Mouse (Mus musculus) cortical plate, adult 2 months (tissue): ENCODE measurements at regions not wholly inside any gene's neighbourhood (a gene's known extent, or its start where the extent isn't known, plus 50 kb on each side); places are given as distances from the start of the nearest gene placed in this dataset.

Experiments
- H3K27ac ChIP-seq: fragments of 200-500 bp; 2 replicates; pipeline ENCODE4 v1.5.1; 2012; ENCODE audit warnings: low read length, control low read depth, inconsistent platforms; ENCODE audit not compliant: insufficient read depth
- H3K4me1 ChIP-seq: fragments of 200-500 bp; 2 replicates; pipeline ENCODE4 v1.6.1; 2011; ENCODE audit warnings: low read length; ENCODE audit not compliant: control insufficient read depth, insufficient read depth
- H3K4me3 ChIP-seq: fragments of 200-500 bp; 2 replicates; pipeline ENCODE4 v1.5.1; 2011; ENCODE audit warnings: mild to moderate bottlenecking, low read length, control low read depth; ENCODE audit not compliant: insufficient read depth
- CTCF ChIP-seq: fragments of 200-500 bp; IDR thresholded peaks from 2 replicates; pipeline ENCODE4 v1.5.1; 2011; ENCODE audit warnings: mild to moderate bottlenecking, control low read depth, low read length; ENCODE audit not compliant: insufficient read depth; ENCODE audit errors: extremely low read depth
- POLR2A ChIP-seq: fragments of 200-500 bp; IDR thresholded peaks from 2 replicates; pipeline ENCODE4 v1.6.1; 2011; ENCODE audit warnings: mild to moderate bottlenecking, low read length, control low read depth; ENCODE audit not compliant: insufficient read depth; ENCODE audit errors: extremely low read depth

GRCm38 (mm10) chr10:25857954-25858616, 220.0 kb upstream of the Gm9767 start:
- Histone ChIP-seq H3K27ac (no peak overlapping the region), H3K4me3 (no peak overlapping the region), H3K4me1 (no peaks in the 10 kb centered on the region)
- TF ChIP-seq POLR2A: no peak
- TF ChIP-seq CTCF: no peak

GRCm38 (mm10) chr10:25844348-25844747, 233.7 kb upstream of the Gm9767 start:
- Histone ChIP-seq H3K4me3 (no peak overlapping the region), H3K4me1 (no peaks in the 10 kb centered on the region), H3K27ac (no peak overlapping the region)
- TF ChIP-seq POLR2A (no peak), CTCF (no peak)

GRCm38 (mm10) chr10:25829275-25829674, 248.8 kb upstream of the Gm9767 start:
- H3K4me3 ChIP-seq: no peak overlapping the region
- no peaks in the 10 kb centered on the region for H3K4me1 ChIP-seq
- no peak overlapping the region for H3K27ac ChIP-seq
- TF ChIP-seq CTCF (no peak), POLR2A (no peak)

GRCm38 (mm10) chr10:25804223-25804622, 268.2 kb upstream of the Smlr1 start:
- H3K4me1 ChIP-seq: no peaks in the 10 kb centered on the region
- no peak overlapping the region for H3K27ac ChIP-seq
- H3K4me3 ChIP-seq: no peak overlapping the region
- no peak for TF ChIP-seq POLR2A
- TF ChIP-seq CTCF: no peak

GRCm38 (mm10) chr10:25801499-25801898, 265.4 kb upstream of the Smlr1 start:
- Histone ChIP-seq H3K27ac (no peak overlapping the region), H3K4me1 (no peaks in the 10 kb centered on the region), H3K4me3 (no peak overlapping the region)
- TF ChIP-seq POLR2A (no peak), CTCF (no peak)

- TF ChIP-seq POLR2A: no peak
- no peak for TF ChIP-seq CTCF
These were observed 262.8 kb upstream of the Smlr1 start for GRCm38 (mm10) chr10:25798881-25799280.

GRCm38 (mm10) chr10:25790363-25790821, 254.3 kb upstream of the Smlr1 start:
- Histone ChIP-seq H3K4me3 (no peak overlapping the region), H3K4me1 (no peaks in the 10 kb centered on the region; the same call in 1 of the 2 replicates), H3K27ac (no peak overlapping the region)
- TF ChIP-seq POLR2A: no peak
- TF ChIP-seq CTCF: no peak

More at GRCm38 (mm10) chr10:25798881-25799280, 262.8 kb upstream of the Smlr1 start:
- no peak overlapping the region for H3K27ac ChIP-seq
- H3K4me3 ChIP-seq: no peak overlapping the region
- H3K4me1 ChIP-seq: no peaks in the 10 kb centered on the region

GRCm38 (mm10) chr10:25788660-25789059, 252.6 kb upstream of the Smlr1 start:
- Histone ChIP-seq H3K4me1 (no peaks in the 10 kb centered on the region; the same call in 1 of the 2 replicates), H3K4me3 (no peak overlapping the region), H3K27ac (no peak overlapping the region)
- TF ChIP-seq CTCF (no peak), POLR2A (no peak)

- Histone ChIP-seq H3K4me1 (no peaks in the 10 kb centered on the region; the same call in 1 of the 2 replicates), H3K4me3 (no peak overlapping the region), H3K27ac (no peak overlapping the region)
- TF ChIP-seq POLR2A (no peak), CTCF (no peak)
These were observed 251.9 kb upstream of the Smlr1 start for GRCm38 (mm10) chr10:25788004-25788403.

GRCm38 (mm10) chr10:25783861-25784260, 247.8 kb upstream of the Smlr1 start:
- no peak overlapping the region for H3K4me3 ChIP-seq
- H3K27ac ChIP-seq: no peak overlapping the region
- no peaks in the 10 kb centered on the region for H3K4me1 ChIP-seq
- no peak for TF ChIP-seq CTCF
- no peak for TF ChIP-seq POLR2A
